Mouse (Mus musculus) CD4-positive, CD25-positive, alpha-beta regulatory T cell, adult 2 months (primary cell): Measurements from ENCODE around the gene Pmf1.
"Not testable (repeated sequence)": the region's sequence is repeated elsewhere in the genome, so short reads cannot be mapped to it uniquely, and the experiment has no call there.

Experiments used
- DNase-seq: peaks from one replicate; pipeline ENCODE4 v3.0.0-alpha.2; 2012; ENCODE audit warnings: low read depth, low spot score

The Pmf1 gene

DNA sequence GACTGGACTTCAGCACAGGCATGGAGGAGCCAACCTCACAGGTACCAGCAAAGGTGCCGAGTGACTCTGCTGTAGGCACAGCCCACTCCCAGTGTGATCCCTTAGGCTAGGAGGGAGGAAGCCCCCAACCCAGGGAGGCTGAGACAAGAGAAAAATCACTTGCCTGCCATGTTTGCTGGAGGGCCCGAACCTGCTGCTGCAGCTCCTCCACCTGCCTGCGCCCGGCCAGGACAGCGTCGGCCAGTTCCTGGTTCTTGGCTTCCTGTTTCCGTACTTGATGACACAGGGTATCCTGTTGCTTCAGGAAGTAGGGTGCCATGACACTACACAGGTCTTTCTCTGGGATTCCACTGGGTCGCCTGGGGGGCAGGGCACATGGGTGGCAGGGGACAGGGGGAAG is 14.4 kb downstream of the Pmf1 start:
- no peak for DNase-seq

DNA sequence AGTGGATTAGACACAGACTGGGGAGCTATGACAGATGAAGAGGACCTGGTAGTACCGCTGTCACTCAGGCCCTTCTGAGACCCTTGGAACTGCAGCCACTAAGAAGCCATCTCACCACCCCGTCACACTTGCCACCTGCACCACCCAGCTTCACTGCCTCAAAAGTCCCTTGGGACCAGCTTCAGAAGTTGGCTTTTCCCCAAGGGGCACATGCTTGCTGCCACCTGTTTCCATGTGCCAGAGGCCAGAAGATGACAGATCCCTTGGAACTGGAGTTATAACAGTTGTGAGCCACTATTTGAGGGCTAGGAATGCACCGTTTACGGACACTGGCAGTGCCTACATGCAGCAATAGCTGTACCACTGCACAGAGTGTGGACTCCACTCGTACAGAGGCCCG is 14.8 kb downstream of the Pmf1 start:
- DNase-seq, result no peak

DNA sequence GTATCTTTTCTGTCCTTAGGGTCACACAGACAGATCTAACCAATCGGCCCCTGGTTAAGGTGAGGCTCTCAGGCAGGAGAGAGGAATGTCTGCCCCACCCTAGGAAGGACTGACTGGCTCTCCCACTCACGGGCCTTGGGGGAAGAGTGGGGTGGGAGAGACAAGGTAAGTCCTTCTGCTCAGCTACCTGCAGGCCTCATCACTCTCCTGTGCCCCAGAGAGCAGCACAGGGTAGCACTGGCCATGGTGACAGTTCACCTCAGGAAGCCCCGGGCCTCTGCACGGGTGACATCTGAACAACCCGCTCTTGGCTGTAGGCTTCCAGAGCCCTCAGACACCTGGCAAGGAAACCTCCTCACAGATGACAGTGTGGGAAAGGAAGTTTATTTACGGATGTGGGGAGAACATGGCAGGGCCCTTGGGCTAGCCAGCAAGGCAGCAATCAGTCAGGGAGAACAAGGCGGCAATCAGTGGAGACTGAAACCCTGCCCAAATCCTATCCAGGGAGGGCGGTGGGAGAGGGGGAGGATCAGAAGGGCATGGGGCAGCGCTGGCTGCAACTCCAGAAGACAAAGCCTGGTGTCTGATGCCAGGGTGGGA is 16.3 kb downstream of the Pmf1 start:
- DNase-seq, result no peak

DNA sequence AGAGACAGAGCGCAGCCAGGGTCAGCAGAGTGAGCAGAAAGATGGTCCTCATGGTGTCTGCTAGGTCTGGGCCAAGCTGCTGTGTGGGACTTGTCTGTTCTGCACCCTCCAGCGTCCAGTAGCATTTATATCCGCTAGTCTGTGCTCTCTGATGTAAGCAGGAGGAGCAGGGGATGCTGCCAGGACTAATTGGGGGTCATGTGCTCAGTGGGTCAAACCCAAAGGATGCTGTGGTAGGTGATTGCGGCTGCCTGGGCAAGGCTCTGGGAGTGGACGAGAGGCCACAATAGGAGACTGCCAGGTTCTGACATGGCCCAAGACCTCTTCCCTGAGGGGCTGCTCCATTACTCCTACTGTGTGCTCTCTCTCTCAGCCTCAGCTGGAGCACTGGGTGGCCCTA is 25.8 kb downstream of the Pmf1 start, which contains the start of gene Bglap:
Gene Bglap (minus strand): TSS at position 101 of the 400 bp plus-strand sequence.
- no peak for DNase-seq

DNA sequence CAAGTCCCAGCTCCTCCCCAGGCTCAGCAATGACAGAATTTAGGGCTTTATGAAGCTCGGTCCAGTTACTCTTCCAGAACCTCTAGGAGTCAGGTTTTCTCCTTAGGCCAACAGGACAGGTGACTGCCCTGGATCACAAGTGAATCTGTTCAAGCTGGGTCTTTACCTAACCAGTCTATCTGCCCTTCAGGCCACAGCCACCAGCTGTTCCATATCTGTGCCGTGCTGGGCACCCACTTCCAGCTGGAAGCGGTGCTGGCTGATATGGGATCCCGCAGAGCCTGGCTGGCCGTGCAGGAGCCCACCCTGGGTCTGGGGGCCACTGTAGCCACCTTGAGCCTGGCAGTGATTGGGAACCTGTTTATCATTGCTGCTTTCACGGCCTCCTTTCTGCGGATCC is 27.7 kb downstream of the Pmf1 start:
- DNase-seq, result not testable (repeated sequence)

DNA sequence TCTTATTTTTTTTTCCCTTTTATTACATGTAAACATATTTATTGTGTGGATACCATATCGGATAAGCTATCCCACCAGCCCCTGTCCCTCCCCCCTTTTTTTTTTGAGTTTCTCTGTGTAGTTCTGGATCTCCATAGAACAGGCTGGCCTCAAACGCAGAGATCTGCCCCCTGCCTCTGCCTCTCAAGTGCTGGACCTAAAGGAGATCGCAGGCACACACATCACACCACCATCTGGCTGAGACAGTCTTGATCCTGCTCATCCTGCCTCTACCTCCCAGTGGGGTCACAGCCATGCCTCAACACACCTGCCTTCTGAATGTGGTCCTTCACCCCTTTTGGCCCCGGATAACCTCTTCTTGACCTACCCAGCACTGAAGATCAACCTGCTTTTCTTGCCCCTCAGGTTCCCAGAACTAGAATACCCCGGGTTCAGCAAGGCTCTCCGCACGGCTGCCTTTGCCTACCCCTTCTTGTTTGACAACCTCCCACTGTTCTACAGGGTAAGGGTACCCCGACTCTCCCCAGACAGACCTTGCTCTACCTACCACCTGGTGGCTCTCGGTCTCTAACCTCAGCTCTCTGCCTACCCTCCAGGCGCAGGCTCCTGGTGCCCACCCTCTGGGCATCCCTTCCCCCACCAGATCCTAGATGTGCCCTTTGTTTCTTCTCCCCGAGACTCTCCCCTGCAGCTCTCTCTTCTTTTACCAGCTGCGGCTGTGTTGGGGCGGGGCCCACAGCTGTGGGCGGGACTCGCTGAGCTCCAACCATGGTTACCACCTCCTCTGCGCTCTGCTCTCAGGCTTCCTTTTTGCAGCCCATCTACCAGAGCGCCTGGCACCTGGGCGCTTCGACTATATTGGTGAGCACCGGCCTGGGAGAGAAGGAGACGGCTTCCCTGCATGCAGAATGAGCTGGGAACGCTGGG is 28.5 kb downstream of the Pmf1 start:
- DNase-seq, result peak; percentile 74

DNA sequence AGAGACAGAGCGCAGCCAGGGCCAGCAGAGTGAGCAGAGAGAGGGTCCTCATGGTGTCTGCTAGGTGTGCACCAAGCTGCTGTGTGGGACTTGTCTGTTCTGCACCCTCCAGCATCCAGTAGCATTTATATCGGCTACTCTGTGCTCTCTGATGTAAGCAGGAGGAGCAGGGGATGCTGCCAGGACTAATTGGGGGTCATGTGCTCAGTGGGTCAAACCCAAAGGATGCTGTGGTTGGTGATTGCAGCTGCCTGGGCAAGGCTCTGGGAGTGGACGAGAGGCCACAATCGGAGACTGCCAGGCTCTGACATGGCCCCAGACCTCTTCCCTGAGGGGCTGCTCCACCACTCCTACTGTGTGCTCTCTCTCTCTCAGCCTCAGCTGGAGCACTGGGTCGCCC is 31.5 kb downstream of the Pmf1 start, which contains the start of gene Bglap2:
Gene Bglap2 (minus strand): TSS at position 101 of the 400 bp plus-strand sequence.
- DNase-seq, result not testable (repeated sequence)

DNA sequence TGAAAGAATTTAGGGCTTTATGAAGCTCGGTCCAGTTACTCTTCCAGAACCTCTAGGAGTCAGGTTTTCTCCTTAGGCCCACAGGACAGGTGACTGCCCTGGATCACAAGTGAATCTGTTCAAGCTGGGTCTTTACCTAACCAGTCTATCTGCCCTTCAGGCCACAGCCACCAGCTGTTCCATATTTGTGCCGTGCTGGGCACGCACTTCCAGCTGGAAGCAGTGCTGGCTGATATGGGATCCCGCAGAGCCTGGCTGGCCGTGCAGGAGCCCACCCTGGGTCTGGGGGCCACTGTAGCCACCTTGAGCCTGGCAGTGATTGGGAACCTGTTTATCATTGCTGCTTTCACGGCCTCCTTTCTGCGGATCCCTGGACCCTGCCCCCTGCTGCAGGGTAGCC is 33.5 kb downstream of the Pmf1 start:
- not testable (repeated sequence) for DNase-seq

DNA sequence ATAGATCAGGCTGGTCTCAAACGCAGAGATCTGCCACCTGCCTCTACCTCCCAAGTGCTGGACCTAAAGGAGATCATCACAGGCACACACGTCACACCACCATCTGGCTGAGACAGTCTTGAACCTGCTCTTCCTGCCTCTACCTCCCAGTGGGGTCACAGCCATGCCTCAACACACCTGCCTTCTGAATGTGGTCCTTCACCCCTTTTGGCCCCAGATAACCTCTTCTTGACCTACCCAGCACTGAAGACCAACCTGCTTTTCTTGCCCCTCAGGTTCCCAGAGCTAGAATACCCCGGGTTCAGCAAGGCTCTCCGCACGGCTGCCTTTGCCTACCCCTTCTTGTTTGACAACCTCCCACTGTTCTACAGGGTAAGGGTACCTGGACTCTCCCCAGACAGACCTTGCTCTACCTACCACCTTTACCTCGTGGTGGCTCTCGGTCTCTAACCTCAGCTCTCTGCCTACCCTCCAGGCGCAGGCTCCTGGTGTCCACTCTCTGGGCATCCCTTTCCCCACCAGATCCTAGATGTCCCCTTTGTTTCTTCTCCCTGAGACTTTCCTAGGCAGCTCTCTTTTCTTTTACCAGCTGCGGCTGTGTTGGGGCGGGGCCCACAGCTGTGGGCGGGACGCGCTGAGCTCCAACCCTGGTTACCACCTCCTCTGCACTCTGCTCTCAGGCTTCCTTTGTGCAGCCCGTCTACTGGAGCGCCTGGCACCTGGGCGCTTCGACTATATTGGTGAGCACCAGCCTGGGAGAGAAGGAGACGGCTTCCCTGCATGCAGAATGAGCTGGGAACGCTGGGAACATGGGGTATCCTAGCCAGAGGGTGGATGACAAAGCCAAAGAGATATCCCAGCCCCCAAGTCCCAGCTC is 34.1 kb downstream of the Pmf1 start:
- DNase-seq, result peak; percentile 68

DNA sequence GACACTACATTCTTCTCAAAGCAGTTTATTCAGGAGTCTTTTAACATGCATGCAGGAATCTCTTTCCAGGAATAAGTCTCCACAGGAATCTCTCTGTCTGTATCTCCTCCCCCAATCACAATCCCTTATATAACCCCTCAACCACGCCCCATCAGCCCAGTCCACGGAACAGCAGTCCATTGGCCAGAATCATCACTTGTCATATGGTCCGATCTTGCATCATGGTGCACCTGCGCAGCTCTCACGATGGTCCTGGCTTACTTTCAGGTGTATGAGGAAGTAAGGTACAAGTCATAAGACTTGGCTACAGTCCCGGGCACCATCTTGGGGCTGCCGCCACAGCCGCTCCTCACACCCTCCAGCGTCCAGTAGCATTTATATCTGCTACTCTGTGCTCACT is 37.5 kb downstream of the Pmf1 start, which contains the start of gene Bglap3:
Gene Bglap3 (minus strand): TSS at position 101 of the 400 bp plus-strand sequence.
- not testable (repeated sequence) for DNase-seq

DNA sequence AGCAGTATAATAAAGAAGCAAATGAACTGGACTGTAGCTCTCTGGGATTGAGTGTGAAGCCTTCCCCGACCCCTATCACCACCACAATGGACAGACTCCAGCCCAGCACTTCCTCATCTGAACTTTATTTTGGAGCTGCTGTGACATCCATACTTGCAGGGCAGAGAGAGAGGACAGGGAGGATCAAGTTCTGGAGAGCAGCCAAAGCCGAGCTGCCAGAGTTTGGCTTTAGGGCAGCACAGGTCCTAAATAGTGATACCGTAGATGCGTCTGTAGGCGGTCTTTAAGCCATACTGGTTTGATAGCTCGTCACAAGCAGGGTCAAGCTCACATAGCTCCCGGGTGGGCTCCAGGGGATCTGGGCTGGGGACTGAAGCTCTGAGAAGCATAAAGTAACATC is 41.6 kb downstream of the Pmf1 start:
- not testable (repeated sequence) for DNase-seq

DNA sequence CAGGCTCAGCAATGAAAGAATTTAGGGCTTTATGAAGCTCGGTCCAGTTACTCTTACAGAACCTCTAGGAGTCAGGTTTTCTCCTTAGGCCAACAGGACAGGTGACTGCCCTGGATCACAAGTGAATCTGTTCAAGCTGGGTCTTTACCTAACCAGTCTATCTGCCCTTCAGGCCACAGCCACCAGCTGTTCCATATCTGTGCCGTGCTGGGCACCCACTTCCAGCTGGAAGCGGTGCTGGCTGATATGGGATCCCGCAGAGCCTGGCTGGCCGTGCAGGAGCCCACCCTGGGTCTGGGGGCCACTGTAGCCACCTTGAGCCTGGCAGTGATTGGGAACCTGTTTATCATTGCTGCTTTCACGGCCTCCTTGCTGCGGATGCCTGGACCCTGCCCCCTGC is 42.6 kb downstream of the Pmf1 start:
- DNase-seq, result not testable (repeated sequence)

DNA sequence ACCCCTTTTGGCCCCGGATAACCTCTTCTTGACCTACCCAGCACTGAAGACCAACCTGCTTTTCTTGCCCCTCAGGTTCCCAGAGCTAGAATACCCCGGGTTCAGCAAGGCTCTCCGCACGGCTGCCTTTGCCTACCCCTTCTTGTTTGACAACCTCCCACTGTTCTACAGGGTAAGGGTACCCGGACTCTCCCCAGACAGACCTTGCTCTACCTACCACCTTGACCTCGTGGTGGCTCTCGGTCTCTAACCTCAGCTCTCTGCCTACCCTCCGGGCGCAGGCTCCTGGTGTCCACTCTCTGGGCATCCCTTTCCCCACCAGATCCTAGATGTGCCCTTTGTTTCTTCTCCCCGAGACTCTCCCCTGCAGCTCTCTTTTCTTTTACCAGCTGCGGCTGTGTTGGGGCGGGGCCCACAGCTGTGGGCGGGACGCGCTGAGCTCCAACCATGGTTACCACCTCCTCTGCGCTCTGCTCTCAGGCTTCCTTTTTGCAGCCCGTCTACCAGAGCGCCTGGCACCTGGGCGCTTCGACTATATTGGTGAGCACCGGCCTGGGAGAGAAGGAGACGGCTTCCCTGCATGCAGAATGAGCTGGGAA is 43.2 kb downstream of the Pmf1 start:
- DNase-seq, result peak; percentile 60

DNA sequence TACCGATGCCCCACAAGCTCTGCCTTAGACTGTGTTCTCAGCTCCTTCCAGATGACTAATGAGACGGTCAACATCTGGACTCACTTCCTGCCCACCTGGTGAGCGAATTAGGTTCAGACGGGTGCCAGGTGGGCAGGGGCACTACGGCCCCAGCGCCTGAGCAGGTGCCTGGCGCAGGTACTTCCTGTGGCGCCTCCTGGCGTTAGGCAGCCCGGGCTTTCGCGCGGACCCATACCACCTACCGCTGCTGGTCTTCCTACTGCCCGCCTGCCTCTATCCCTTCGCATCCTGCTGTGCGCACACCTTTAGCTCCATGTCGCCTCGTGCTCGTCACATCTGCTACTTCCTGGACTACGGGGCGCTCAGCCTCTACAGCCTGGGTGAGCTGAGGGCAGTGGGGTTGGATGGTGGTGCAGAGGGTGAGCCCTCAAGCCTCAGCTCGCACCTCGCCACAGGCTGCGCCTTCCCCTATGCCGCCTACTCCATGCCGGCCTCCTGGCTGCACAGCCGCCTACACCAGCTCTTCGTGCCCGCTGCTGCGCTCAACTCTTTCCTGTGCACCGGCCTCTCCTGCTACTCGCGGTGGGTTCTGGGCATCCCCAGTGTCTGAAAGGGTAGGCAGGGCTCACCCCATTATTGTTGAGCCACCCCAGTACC is 44.3 kb downstream of the Pmf1 start:
- peak; percentile 22 for DNase-seq

DNA sequence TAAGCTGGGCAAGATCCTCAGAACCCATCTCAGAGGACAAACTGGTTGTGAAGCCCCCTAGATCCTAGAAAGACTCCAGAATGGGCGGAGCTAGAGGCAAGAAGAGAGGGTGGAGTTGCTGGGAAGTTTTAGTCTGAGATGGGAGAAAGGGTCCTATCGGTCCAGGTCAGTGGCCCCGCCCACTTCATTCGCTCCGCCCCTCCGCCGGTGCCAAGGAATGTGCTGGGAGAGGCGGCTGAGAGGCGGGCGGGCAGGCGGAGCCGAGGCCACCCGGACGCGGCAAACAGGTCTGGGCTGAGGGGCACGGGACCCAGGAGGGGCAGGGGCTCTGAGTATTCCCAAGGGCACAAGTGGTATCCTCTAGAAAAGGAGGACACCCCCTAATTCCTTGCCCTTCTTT is 45.8 kb downstream of the Pmf1 start, which contains the start of gene Paqr6:
Gene Paqr6 (plus strand): TSS at position 248 of the 400 bp plus-strand sequence.
- DNase-seq, result no peak

DNA sequence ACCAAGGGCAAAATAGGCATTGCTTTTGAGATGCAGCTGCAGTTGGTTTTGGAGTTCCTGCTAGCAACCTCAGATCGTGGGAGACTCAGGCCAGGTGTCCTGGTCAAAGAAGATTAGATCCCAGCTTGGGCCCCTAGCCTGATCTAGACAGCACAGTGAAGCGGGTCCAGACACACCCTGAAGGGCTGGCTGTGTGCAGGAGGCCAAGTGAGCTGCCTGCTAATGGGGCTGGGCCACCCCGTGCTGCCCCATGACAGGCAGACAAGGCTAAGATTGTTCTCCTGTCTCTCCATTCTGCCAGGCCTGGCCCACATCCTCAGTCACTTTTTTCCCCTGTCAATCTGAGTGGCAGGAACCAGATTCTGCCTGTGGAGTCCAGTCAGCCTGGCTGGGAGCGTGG is 46.4 kb downstream of the Pmf1 start:
- no peak for DNase-seq

DNA sequence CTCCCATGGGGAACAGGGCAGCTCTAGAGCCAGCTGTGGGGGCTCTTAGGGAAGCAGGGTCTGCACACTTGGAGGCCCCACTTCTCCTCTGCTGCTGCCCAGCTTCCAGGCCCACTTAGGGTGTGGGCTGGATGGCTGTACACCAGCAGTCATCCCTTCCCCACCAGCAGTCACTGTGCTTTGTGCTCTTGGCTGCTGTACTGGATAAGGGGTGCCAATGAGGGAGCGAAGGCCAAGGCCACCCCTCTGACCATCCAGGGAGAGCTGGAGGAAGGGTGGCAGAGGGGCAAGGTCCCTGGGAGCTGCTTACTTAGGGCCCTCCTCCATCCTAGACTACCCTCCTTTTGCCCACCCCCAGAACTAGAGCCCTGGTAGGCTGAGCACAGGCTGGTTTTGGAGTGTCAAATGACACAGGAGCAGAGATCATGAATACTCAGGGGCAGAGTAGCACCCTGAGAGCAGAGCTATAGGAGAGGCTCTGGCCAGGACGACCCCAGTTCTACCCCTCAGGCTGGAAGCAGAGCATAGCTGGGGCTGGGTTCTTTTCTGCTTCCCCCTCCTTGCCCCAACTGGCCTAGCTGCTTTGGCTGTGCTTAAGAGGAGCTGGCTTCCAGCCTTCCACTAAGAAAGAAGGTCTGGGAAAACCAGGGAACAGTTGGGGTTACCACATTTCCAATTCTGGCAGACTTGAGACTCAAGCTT is 48.4 kb downstream of the Pmf1 start:
- no peak for DNase-seq

DNA sequence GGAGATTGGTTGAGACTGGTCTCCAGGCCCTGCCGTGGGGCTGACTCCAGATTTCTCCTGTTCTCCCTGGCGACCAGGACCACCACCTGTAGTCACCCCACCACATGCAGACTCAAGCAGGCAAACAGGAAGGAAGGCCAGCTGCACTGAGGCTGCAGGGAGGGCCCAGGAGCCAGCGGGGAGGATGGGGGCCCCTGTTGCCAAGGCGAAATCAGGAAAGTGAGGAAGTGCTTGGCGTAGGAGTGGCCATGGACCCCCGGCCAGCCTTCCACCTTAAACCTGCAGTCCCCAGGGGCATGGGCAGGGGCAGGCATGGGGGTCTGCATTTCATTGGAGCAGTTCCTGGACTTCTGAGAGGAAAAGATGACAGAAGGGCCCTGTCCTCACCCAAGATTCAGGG is 49.0 kb downstream of the Pmf1 start:
- DNase-seq, result no peak

DNA sequence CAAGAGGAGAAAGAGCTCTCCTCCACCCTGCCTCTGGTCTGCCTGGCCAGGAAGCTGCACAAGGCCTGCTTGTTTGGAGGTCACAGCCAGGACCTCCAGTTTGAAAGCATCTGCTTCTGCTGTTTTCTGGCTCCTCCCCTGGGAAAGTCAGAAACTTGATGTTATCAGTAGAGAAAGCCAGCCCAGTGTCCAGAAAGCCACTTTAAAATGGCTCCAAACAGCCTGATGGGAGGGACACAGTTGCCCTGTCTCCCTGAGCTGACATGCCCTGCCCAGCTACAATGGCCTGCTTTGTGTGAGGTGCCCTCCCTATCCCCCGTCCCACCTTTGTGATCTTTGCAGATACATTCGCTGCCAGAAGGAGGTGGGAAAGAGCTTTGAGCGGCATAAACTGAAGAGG is 50.1 kb downstream of the Pmf1 start:
- no peak for DNase-seq

DNA sequence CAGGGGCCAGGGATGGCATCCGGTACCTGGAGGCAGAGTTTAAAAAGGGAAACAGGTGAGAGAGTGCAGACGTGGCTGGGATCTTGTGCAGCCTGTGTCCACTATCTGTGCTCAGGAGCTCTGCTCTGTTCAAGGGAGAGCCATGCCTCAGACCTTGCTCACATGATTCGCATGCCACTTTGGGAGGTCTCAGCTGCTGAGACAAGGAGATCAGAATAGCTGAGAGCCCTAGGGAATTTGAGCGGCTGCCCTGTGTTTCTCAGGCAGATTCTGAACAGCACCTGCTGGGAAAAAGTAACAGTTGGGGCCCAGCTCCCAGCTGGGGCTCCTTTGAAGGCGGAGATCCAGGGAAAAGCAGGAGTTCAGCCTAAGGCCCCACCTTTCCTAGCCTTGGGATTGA is 50.5 kb downstream of the Pmf1 start:
- DNase-seq, result no peak
